Mouse (Mus musculus) cortical plate, adult 2 months (tissue): ENCODE measurements around the gene Slc16a2. TPM values are rescaled to one million over a fixed set of nuclear protein-coding genes. Genes with fewer than 3 reads are reported as not detected.

Experiments used
- H3K27ac ChIP-seq: fragments of 200-500 bp; 2 replicates; pipeline ENCODE4 v1.5.1; 2012; ENCODE audit warnings: low read length, control low read depth, inconsistent platforms; ENCODE audit not compliant: insufficient read depth
- H3K4me1 ChIP-seq: fragments of 200-500 bp; 2 replicates; pipeline ENCODE4 v1.6.1; 2011; ENCODE audit warnings: low read length; ENCODE audit not compliant: control insufficient read depth, insufficient read depth
- H3K4me3 ChIP-seq: fragments of 200-500 bp; 2 replicates; pipeline ENCODE4 v1.5.1; 2011; ENCODE audit warnings: mild to moderate bottlenecking, low read length, control low read depth; ENCODE audit not compliant: insufficient read depth
- CTCF ChIP-seq: fragments of 200-500 bp; IDR thresholded peaks from 2 replicates; pipeline ENCODE4 v1.5.1; 2011; ENCODE audit warnings: mild to moderate bottlenecking, control low read depth, low read length; ENCODE audit not compliant: insufficient read depth; ENCODE audit errors: extremely low read depth
- POLR2A ChIP-seq: fragments of 200-500 bp; IDR thresholded peaks from 2 replicates; pipeline ENCODE4 v1.6.1; 2011; ENCODE audit warnings: mild to moderate bottlenecking, low read length, control low read depth; ENCODE audit not compliant: insufficient read depth; ENCODE audit errors: extremely low read depth
- polyA plus RNA-seq: library from polyadenylated mRNA; depleted of rRNA; stranded (reverse); fragments of >200 nt; gene quantifications from 2 replicates; pipeline ENCODE4 v1.2.3, GENCODE M21; 2012

The Slc16a2 gene
- polyA plus RNA-seq, 1 experiment, result 27.5 TPM

GRCm38 (mm10) chrX:103742057-103742315 lies 79.8 kb downstream of the Slc16a2 start:
- H3K4me1 ChIP-seq, result peaks cover 6% of the 10 kb centered on the region
- H3K4me3 ChIP-seq, result no peak overlapping the region
- peak overlapping the region; percentile 28; the same call in 1 of the 2 replicates for H3K27ac ChIP-seq
- TF ChIP-seq CTCF, result no peak
- no peak for TF ChIP-seq POLR2A

DNA sequence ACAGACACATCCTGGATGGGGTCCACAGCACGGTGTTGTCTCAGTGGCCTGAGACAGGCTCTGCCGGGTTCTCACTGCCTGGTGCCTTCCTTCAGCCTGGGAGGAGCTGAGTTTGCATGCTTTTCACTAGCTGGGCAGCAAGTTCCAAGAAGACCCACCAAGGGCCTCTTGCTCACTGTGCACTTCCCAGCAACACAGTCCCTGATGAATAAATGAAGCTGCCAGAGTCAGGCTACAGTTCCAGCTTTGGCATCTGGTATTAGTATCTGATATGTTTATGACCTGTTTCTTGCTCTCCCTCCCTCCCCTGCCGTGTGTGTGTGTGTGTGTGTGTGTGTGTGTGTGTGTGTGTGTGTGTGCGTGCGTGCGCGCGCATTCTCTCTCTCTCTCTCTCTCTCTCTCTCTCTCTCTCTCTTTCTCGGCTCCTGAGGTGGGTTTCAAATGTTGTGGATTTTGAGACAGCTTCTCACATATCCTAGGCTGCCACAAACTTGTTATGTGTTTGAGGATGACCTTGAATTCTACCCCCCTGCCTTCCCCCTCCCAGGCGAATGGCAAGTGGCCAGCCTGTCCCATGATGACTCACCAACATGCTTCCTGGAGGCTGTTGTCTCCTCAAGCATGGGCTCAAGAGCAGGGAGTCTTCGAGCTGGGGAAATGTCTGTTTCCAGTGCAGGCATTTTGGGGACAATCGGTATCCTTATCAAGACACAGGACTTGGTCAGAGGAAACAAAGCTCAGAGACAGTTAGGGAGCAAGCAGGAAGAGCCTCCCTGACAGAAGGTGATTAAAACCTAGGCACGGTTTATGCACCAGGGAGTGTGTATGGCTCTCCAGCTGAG lies 80.3 kb downstream of the Slc16a2 start:
- TF ChIP-seq POLR2A (no peak), CTCF (no peak)
- Histone ChIP-seq H3K27ac (peak overlapping the region; percentile 28; the same call in 1 of the 2 replicates), H3K4me3 (no peak overlapping the region), H3K4me1 (peaks cover 6% of the 10 kb centered on the region)

DNA sequence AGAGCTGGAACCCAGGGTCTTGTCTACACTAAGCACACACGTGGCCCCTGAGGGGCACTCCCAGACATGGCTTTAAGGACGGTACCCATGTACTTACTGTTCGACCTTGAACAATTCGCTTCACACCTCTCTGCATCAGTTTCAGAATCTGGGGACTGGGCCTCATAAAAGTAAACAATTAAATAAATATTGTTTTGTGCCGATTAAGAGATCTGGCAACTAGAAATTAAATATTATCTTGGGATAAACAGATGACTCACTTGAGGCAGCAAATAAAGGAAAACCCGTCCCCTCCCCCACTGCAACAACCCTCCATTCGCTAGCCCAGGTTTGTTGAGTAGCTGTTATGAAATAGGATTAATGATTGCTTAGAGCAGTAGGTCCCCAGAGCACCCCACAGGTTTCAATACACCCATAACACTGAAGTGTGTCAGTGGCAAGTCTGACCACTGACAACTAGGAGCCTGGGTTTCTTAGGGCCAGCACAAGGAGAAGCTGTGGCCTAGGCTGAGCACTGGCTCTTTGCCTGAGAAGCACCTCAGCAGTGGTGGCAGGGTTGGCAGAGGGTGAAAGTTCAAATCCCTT lies 87.7 kb downstream of the Slc16a2 start:
- Histone ChIP-seq H3K27ac (no peak overlapping the region), H3K4me1 (peaks cover 2% of the 10 kb centered on the region; the same call in 1 of the 2 replicates), H3K4me3 (no peak overlapping the region)
- TF ChIP-seq POLR2A (no peak), CTCF (no peak)

DNA sequence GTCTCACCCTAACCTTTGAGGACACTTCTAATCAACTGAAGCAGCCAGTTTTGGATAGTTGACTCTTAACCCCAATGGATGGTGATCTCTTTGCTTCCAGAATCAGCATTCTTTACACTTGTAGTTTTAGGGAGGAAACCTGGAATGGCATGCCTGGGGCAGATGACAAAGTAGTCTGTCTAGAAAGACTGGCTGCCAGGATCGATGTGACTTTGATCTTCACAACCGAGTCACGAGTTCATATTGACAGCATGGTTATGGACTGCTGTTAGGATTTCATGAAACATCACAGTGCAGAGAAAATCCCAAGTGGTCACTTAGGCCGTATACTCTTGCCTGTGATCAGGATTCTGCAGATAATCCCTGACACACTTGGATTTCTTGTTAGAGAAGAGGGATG lies 88.7 kb downstream of the Slc16a2 start:
- H3K27ac ChIP-seq, result no peak overlapping the region
- TF ChIP-seq CTCF, result no peak
- no peak for TF ChIP-seq POLR2A
- no peak overlapping the region for H3K4me3 ChIP-seq

GRCm38 (mm10) chrX:103732033-103732703 lies 89.6 kb downstream of the Slc16a2 start:
- Histone ChIP-seq H3K4me1 (peaks cover 2% of the 10 kb centered on the region; the same call in 1 of the 2 replicates), H3K27ac (no peak overlapping the region), H3K4me3 (no peak overlapping the region)
- no peak for TF ChIP-seq CTCF
- TF ChIP-seq POLR2A, result no peak

More for the DNA sequence above, 88.7 kb downstream of the Slc16a2 start:
- H3K4me1 ChIP-seq, result peaks cover 2% of the 10 kb centered on the region; the same call in 1 of the 2 replicates

DNA sequence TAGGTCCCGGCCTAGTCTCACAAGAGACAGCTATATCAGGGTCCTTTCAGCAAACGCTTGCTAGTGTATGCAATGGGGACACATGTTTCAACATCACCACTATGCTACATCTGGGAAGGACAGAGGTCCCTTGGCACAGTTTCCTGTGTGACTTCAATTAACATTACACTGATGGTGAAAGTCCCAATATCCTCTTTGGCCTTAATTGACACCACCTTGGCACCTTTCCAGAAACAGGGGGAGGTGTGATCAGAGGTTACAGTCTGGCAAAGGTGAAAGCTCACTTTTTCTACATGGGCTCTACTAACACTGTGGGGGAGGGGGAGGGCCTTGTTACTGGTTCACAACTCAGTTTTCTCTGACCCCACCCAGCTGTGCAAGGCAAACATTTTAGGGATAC lies 99.3 kb downstream of the Slc16a2 start:
- TF ChIP-seq POLR2A, result no peak
- no peak overlapping the region for H3K4me3 ChIP-seq
- peaks cover 2% of the 10 kb centered on the region; the same call in 1 of the 2 replicates for H3K4me1 ChIP-seq
- H3K27ac ChIP-seq, result no peak overlapping the region

GRCm38 (mm10) chrX:103719618-103720185 lies 102.1 kb downstream of the Slc16a2 start:
- Histone ChIP-seq H3K27ac (peak overlapping the region; percentile 3), H3K4me1 (peaks cover 2% of the 10 kb centered on the region; the same call in 1 of the 2 replicates), H3K4me3 (no peak overlapping the region)
- TF ChIP-seq POLR2A (no peak), CTCF (no peak)

DNA sequence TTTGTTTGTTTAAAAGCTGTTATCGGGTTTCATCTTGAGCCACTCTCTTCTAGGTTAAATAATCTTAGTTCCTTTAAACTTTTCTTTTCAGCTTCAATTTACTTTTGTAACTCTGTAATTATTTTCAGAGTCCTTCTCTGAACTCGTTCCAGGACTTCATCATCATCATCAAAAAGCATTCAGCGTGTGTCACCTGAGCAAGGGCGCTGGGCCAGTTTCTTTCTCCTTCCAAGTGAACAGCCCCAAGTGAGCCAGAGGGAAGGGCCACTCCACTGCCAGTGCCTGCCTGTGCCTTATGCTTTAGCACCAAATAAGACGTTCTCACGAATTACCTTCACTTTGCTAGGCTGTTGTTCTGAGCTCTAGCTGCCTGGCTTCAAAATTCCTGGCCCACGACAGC lies 108.9 kb downstream of the Slc16a2 start:
- TF ChIP-seq POLR2A (no peak), CTCF (no peak)
- Histone ChIP-seq H3K4me1 (no peaks in the 10 kb centered on the region), H3K4me3 (no peak overlapping the region), H3K27ac (no peak overlapping the region)

DNA sequence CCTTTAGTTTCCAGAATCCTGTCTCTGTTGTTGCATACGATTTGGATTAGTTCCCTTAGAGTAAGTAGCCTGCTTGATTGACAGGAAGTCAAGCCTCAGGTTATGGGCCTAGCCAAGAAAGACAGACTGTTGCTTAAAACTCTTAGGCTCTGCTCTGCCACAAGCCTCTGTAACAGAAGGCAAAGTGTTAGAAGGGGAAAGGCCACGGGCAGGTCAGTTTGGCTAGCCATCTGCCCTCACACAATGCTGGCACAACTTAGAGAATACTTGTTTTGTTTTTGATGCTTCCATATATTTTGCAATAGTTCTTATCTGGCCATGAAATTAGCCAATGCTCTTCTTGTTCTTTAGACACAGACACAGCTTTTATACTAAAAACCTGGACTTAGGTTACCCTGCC lies 112.1 kb downstream of the Slc16a2 start:
- H3K27ac ChIP-seq, result no peak overlapping the region
- TF ChIP-seq CTCF (no peak), POLR2A (no peak)
- no peak overlapping the region for H3K4me3 ChIP-seq
- no peaks in the 10 kb centered on the region for H3K4me1 ChIP-seq
